Mouse (Mus musculus) cortical plate, adult 2 months (tissue): ENCODE results near the gene Rnf151.

Experiments used
- CTCF ChIP-seq: fragments of 200-500 bp; IDR thresholded peaks from 2 replicates; pipeline ENCODE4 v1.5.1; 2011; ENCODE audit warnings: mild to moderate bottlenecking, control low read depth, low read length; ENCODE audit not compliant: insufficient read depth; ENCODE audit errors: extremely low read depth
- POLR2A ChIP-seq: fragments of 200-500 bp; IDR thresholded peaks from 2 replicates; pipeline ENCODE4 v1.6.1; 2011; ENCODE audit warnings: mild to moderate bottlenecking, low read length, control low read depth; ENCODE audit not compliant: insufficient read depth; ENCODE audit errors: extremely low read depth

GRCm38 (mm10) chr17:24676877-24677276 is 41.0 kb downstream of the Rnf151 start:
- TF ChIP-seq CTCF: no peak
- TF ChIP-seq POLR2A: no peak
